Mouse (Mus musculus): ENCODE results near the gene Dhx32.

- TF ChIP-seq HCFC1 (IDR thresholded peaks at IDR 0.05; ENCODE audit: borderline replicate concordance, insufficient read depth, low read length) (no peak), CHD2 (IDR thresholded peaks at IDR 0.05; ENCODE audit: low read depth, low read length) (peak; percentile 20; the same call in 1 of the 2 replicates), ZNF384 (IDR thresholded peaks at IDR 0.05; ENCODE audit: low read depth, low read length) (no peak), MAFK (IDR thresholded peaks at IDR 0.05; ENCODE audit: insufficient read depth, low read depth, low read length) (no peak), ZC3H11A (IDR thresholded peaks at IDR 0.05; ENCODE audit: borderline replicate concordance, low read depth, low read length) (no peak)
Observed at GRCm38 (mm10) chr7:133759611-133760353, 22.7 kb downstream of the Dhx32 start.
